Mouse (Mus musculus): Measurements from ENCODE around the gene Gm10382. TPM values are rescaled to one million over a fixed set of nuclear protein-coding genes. Genes with fewer than 3 reads are reported as not detected.
"Not testable (repeated sequence)": the region's sequence is repeated elsewhere in the genome, so short reads cannot be mapped to it uniquely, and the experiment has no call there.

Gm10382 gene
- polyA plus RNA-seq, 2 experiments, result 0.10 TPM; not detected in 1

DNA sequence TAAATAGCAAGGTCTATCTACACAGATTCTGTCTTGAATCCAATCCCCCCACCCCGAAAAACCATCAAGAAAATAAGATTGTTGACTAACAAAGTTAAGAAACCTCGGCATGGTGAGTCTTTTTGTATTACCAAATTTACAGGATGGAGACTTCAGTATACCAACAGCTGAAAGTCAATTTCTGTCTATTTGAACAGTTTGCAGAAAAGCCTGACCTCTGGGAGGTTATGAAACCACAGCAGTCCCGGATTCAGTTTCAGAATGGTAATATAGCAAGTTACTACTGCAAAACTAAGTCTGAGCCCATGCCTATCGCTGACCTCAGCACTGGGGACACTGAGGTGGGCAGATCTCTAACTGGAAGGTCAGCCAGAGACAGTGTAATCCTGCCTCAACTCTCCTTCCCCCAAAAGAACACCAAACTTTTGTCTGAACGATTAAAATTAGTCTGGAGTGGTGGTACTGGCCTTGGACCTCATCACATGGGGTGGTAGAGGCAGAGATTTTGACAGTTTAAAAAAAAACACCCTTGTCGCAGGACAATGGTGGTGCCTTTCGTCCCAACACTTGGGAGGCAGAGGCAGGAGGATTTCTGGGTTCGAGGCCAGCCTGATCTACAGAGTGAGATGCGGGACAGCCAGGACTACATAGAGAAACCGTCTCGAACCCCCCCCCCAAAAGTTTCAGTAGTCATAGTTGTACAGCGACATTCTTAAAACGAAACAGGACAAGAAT lies 597 bp upstream of the Gm10382 start:
- Histone ChIP-seq H3K27ac (peak overlapping the region; percentile 89), H3K4me1 (replicated peaks; ENCODE audit: control insufficient read depth in 2 of 2, insufficient read depth in 2 of 2, low read length in 1 of 2) (peaks cover 9 to 24% of the 10 kb centered on the region in 2 experiments), H3K4me3 (ENCODE audit: insufficient read depth in 1 of 2, low read depth in 2 of 2, low read length in 2 of 2) (peak overlapping the region; percentile 92 to 95), H3K27me3 (ENCODE audit: control insufficient read depth, insufficient read depth, low read length) (no peaks in the 10 kb centered on the region), H3K9ac (replicated peaks) (peak overlapping the region; percentile 98), H3K9me3 (ENCODE audit: control insufficient read depth, low read length) (no peaks in the 10 kb centered on the region), H3K36me3 (replicated peaks; ENCODE audit: control insufficient read depth, insufficient read depth, low read depth) (peaks cover 24% of the 10 kb centered on the region), H3K4me2 (ENCODE audit: low read depth) (peak overlapping the region; percentile 91)
- no peak for TF ChIP-seq EP300 (IDR thresholded peaks at IDR 0.05; ENCODE audit: low read depth)
- no peak for TF ChIP-seq CTCF (IDR thresholded peaks at IDR 0.05; ENCODE audit: low read depth)
- ATAC-seq (ENCODE audit: insufficient read depth) (no peak), DNase-seq (ENCODE audit: low read depth in 3 of 3, low spot score in 3 of 3) (no peak)
- 16% methylated on average over 13 of the region's 13 CpGs for WGBS (ENCODE audit: insufficient replicate concordance)

DNA sequence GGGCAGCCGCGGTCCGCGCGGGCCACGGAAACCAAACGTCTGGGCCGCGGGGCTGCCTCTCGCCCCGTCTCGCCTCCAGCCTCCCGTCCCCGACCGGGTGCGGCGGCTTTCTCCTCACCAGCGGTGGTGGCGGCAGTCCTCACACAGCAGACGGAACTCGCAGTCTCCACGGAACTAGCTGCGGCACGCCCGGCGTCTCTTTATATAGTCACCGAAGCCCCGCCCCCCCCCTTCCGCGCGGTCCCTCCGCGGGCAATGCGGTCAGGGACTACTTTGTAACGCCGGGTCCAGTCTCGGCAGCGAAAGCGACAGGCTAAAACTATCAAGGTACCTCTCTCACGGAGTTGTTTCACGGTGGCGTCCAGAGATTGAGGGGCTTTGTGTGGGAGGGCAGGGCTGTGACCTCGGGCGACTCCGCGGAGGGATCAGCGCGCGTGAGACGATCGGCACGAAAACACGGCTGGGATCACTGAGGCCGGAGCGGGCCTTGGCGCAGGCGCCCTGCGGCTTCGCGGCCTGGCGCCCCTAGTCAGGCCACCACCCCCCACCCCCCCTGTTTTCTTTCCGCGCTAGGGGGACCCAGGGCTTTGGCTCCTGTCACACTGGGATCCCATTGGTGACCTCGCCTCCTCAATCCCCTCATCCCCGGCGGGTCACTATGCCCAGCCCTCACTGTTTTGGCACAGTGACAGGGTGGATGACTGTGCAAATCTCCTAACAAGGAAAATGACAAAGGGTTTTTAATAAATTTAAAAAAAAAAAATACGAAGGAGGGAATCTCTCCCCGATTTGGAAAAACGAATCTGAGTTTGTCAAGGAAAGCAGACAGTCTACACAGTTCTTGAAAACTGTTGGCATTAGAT lies 688 bp downstream of the Gm10382 start, which contains the start of gene Ubc:
Gene Ubc (minus strand): TSS at position 624 of the 863 bp plus-strand sequence.
- TF ChIP-seq EP300 (IDR thresholded peaks at IDR 0.05; ENCODE audit: low read depth), result peak; percentile 61; the same call in 1 of the 2 replicates
- TF ChIP-seq CTCF (IDR thresholded peaks at IDR 0.05; ENCODE audit: low read depth), result no peak
- peak within 1 kb of the TSS; percentile 92 to 95 for H3K4me3 ChIP-seq (ENCODE audit: insufficient read depth in 1 of 2, low read depth in 2 of 2, low read length in 2 of 2)
- H3K36me3 ChIP-seq (replicated peaks; ENCODE audit: control insufficient read depth, insufficient read depth, low read depth), result peaks cover 19% of the 10 kb centered on the region
- peaks cover 20 to 34% of the 10 kb centered on the region in 2 experiments for H3K4me1 ChIP-seq (replicated peaks; ENCODE audit: control insufficient read depth in 2 of 2, insufficient read depth in 2 of 2, low read length in 1 of 2)
- peak within 1 kb of the TSS; percentile 89 for H3K27ac ChIP-seq
- ATAC-seq (ENCODE audit: insufficient read depth), result peak; percentile 70
- no peaks in the 10 kb centered on the region for H3K9me3 ChIP-seq (ENCODE audit: control insufficient read depth, low read length)
- peak; percentile 86 to 91 (median 89) for DNase-seq (ENCODE audit: low read depth in 3 of 3, low spot score in 3 of 3)
- no peaks in the 10 kb centered on the region for H3K27me3 ChIP-seq (ENCODE audit: control insufficient read depth, insufficient read depth, low read length)
- WGBS (ENCODE audit: insufficient replicate concordance), result under 1% methylated on average over 69 of the region's 69 CpGs
- H3K9ac ChIP-seq (replicated peaks), result peak within 1 kb of the TSS; percentile 98
- H3K4me2 ChIP-seq (ENCODE audit: low read depth), result peak within 1 kb of the TSS; percentile 91

DNA sequence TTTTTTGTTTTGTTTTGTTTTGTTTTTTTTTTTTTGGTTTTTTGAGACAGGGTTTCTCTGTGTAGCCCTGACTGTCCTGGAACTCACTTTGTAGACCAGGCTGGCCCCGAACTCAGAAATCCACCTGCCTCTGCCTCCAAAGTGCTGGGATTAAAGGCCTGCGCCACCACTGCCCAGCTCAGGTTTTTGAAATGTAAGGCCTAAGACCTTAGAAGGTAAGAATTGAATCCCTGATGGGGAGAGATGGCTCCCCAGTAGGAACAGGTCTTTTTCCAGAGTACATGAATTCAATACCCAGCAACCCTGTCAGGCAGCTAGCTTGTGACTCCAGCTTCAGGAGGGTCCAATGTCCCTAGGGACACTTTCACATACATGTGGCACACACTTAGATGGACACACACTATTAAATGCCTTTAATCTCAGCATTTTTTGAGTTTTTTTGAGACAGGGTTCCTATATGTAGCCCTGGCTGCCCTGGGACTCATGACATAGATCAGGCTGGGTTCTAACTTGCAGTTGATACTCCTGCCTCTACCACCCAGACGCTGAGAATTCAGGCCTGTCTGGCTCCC lies 1.9 kb downstream of the Gm10382 start:
- H3K4me2 ChIP-seq (ENCODE audit: low read depth), result 0 out of 2 replicates have a peak overlapping the region, but pooled peaks have one; percentile 8

DNA sequence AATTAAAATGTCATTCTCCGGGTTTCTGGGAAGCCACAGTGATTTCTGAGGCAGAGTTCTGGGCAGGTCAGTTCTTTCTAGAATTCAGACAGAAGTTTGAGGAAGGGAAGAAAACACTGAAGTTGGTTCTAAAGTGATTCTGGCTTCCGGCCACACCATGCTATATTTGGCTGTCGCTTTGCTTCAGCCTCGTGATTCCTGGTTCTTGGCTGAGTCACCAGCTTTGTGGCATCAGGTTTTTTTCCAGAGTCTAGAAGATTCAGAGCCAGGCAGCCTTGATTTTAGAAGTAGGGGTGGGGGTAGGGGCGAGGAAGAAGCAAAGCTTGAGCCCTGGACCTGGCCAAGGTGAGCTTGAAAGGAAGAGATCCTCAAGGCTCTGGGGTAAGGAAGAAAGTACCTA lies 2.5 kb downstream of the Gm10382 start:
- Histone ChIP-seq H3K9me3 (ENCODE audit: control insufficient read depth, low read length) (no peaks in the 10 kb centered on the region), H3K9ac (replicated peaks) (no peak overlapping the region), H3K27me3 (ENCODE audit: control insufficient read depth, insufficient read depth, low read length) (no peaks in the 10 kb centered on the region; the same call in 1 of the 2 replicates), H3K27ac (peak overlapping the region; percentile 89), H3K4me3 (ENCODE audit: insufficient read depth in 1 of 2, low read depth in 2 of 2, low read length in 2 of 2) (no peak overlapping the region), H3K4me2 (ENCODE audit: low read depth) (no peak overlapping the region), H3K4me1 (replicated peaks; ENCODE audit: control insufficient read depth in 2 of 2, insufficient read depth in 2 of 2, low read length in 1 of 2) (peaks cover 20 to 38% of the 10 kb centered on the region in 2 experiments), H3K36me3 (replicated peaks; ENCODE audit: control insufficient read depth, insufficient read depth, low read depth) (peaks cover 7% of the 10 kb centered on the region)
- TF ChIP-seq EP300 (IDR thresholded peaks at IDR 0.05; ENCODE audit: low read depth), result no peak
- no peak for TF ChIP-seq CTCF (IDR thresholded peaks at IDR 0.05; ENCODE audit: low read depth)
- no peak for ATAC-seq (ENCODE audit: insufficient read depth)
- DNase-seq (ENCODE audit: low read depth in 3 of 3, low spot score in 3 of 3), result no peak
- 71% methylated on average over 5 of the region's 5 CpGs for WGBS (ENCODE audit: insufficient replicate concordance)

More for the DNA sequence above, 1.9 kb downstream of the Gm10382 start:
- Histone ChIP-seq H3K27ac (peak overlapping the region; percentile 89), H3K4me3 (ENCODE audit: insufficient read depth in 1 of 2, low read depth in 2 of 2, low read length in 2 of 2) (no peak overlapping the region), H3K36me3 (replicated peaks; ENCODE audit: control insufficient read depth, insufficient read depth, low read depth) (peaks cover 8% of the 10 kb centered on the region), H3K27me3 (ENCODE audit: control insufficient read depth, insufficient read depth, low read length) (no peaks in the 10 kb centered on the region), H3K4me1 (replicated peaks; ENCODE audit: control insufficient read depth in 2 of 2, insufficient read depth in 2 of 2, low read length in 1 of 2) (peaks cover 20 to 38% of the 10 kb centered on the region in 2 experiments), H3K9ac (replicated peaks) (no peak overlapping the region), H3K9me3 (ENCODE audit: control insufficient read depth, low read length) (no peaks in the 10 kb centered on the region)
- no peak for ATAC-seq (ENCODE audit: insufficient read depth)
- 82% methylated on average over 3 of the region's 3 CpGs for WGBS (ENCODE audit: insufficient replicate concordance)
- TF ChIP-seq EP300 (IDR thresholded peaks at IDR 0.05; ENCODE audit: low read depth), result no peak
- TF ChIP-seq CTCF (IDR thresholded peaks at IDR 0.05; ENCODE audit: low read depth), result no peak
- no peak for DNase-seq (ENCODE audit: low read depth in 3 of 3, low spot score in 3 of 3)

DNA sequence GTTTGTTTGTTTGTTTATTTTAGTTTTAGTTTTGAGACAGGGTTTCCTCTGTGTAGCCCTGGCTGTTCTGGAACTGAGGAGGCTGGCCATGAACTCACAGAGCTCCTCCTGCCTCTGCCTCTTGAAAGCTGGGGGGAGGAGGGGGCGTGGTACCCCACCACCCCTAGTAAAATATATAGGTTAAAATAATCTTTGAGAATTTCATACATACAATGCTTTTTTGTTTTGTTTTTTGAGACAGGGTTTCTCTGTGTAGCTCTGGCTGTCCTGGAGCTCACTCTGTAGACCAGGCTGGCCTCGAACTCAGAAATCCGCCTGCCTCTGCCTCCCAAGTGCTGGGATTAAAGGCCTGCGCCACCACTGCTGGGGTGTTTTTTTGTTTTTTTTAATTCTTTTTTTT lies 3.1 kb downstream of the Gm10382 start:
- DNase-seq (ENCODE audit: low read depth in 3 of 3, low spot score in 3 of 3); H3K4me3 ChIP-seq (ENCODE audit: insufficient read depth in 1 of 2, low read depth in 2 of 2, low read length in 2 of 2); H3K9me3 ChIP-seq (ENCODE audit: control insufficient read depth, low read length); ATAC-seq (ENCODE audit: insufficient read depth); H3K27me3 ChIP-seq (ENCODE audit: control insufficient read depth, insufficient read depth, low read length); H3K36me3 ChIP-seq (replicated peaks; ENCODE audit: control insufficient read depth, insufficient read depth, low read depth); H3K9ac ChIP-seq (replicated peaks): not testable (repeated sequence)
- Histone ChIP-seq H3K4me2 (ENCODE audit: low read depth) (peak overlapping the region; percentile 69), H3K27ac (peak overlapping the region; percentile 90), H3K4me1 (replicated peaks; ENCODE audit: control insufficient read depth in 2 of 2, insufficient read depth in 2 of 2, low read length in 1 of 2) (peaks cover 20 to 38% of the 10 kb centered on the region in 2 experiments)
- 81% methylated on average over 4 of the region's 4 CpGs for WGBS (ENCODE audit: insufficient replicate concordance)

Data from liver, embryonic 14.5 days (tissue).